Mouse (Mus musculus): ENCODE data around the gene Slc36a1.

DNA sequence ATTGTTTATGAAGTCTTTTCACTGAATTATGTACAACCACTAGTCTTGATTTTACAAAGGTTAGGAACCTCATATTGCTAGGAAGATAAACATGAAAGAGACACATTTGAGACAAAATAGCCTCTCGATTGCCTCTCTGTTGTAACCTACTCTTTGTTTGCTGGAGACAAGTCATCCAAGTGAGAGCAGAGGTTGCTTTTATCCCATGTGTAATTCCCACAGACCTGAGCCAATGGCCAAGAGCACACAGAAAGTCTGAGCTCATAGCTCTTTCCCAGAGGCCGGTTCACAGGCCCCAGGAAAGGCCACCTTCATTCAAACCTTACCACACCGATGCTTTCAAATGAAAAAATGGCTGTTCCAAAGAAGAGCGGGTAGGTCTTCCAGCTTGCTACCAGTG lies 35.6 kb upstream of the Slc36a1 start:
- TF ChIP-seq CTCF (IDR thresholded peaks at IDR 0.05; ENCODE audit: low read depth) (no peak), EP300 (optimal IDR thresholded peaks at IDR 0.05) (no peak)

Measured in stomach, postnatal 0 days (tissue).